Comparison of ENCODE assay signal across 11 mouse cellular contexts in genomic region chr7:5017352-5017751, GRCm38 (mm10). TPM values are rescaled to one million over a fixed set of nuclear protein-coding genes. Genes with fewer than 3 reads are reported as not detected.
DNase-seq lines count a peak whose midpoint lies in the region; ATAC-seq and TF ChIP-seq lines count a peak whose summit lies in the region.
"Had no signal": no experiment of that assay in that cellular context is flagged by ENCODE, and none has a peak within 500 bp of the region (broad histone marks: within the 10 kb centered on the region; RNA-seq: fewer than 3 reads in every experiment).

No protein-coding gene starts in this region.

- peak; percentile 40 for TF ChIP-seq CTCF in intestine, postnatal 0 days (IDR thresholded peaks at IDR 0.05; ENCODE audit: low read depth)

- peaks cover 15% of the 10 kb centered on the region for H3K36me3 ChIP-seq in intestine, postnatal 0 days (ENCODE audit: control insufficient read depth, insufficient read depth)
- H3K36me3 ChIP-seq in intestine, embryonic 16.5 days (ENCODE audit: control insufficient read depth, insufficient read depth, low read length): peaks cover 21% of the 10 kb centered on the region

- peak; percentile 58 for DNase-seq in cerebellum, adult 11 months
- DNase-seq in testis, postnatal 10 days (ENCODE audit: low spot score): peak; percentile 79
- DNase-seq in testis, postnatal 14 days (ENCODE audit: low spot score): no peak
- peak; percentile 70 for DNase-seq in thymus, postnatal 4 days
- DNase-seq: heart, postnatal 36 days had no signal

- no peaks in the 10 kb centered on the region for H3K9me3 ChIP-seq in intestine, postnatal 0 days (ENCODE audit: control insufficient read depth)
- peaks cover 2% of the 10 kb centered on the region; the same call in 1 of the 2 replicates for H3K9me3 ChIP-seq in intestine, embryonic 16.5 days (ENCODE audit: control insufficient read depth, low read length)

- H3K4me2 ChIP-seq in intestine, postnatal 0 days (replicated peaks; ENCODE audit: low read depth): no peak overlapping the region
- no peak overlapping the region for H3K4me2 ChIP-seq in intestine, embryonic 16.5 days (ENCODE audit: low read depth, low read length)

- peaks cover 3% of the 10 kb centered on the region; the same call in 1 of the 2 replicates for H3K4me1 ChIP-seq in intestine, postnatal 0 days (replicated peaks; ENCODE audit: control insufficient read depth, insufficient read depth, low read length)
- H3K4me1 ChIP-seq in intestine, embryonic 16.5 days (ENCODE audit: control insufficient read depth, insufficient read depth, low read length): peaks cover 18% of the 10 kb centered on the region

- no peak overlapping the region for H3K27ac ChIP-seq in intestine, postnatal 0 days (ENCODE audit: low read depth, low read length)
- H3K27ac ChIP-seq in intestine, embryonic 16.5 days (ENCODE audit: low read length): no peak overlapping the region

- H3K9ac ChIP-seq in intestine, postnatal 0 days (ENCODE audit: low read depth, low read length): no peak overlapping the region
- H3K9ac ChIP-seq in intestine, embryonic 16.5 days (ENCODE audit: low read depth, low read length): no peak overlapping the region

- no peak for ATAC-seq in cerebellum, adult (ENCODE audit: insufficient number of reproducible peaks, low FRiP score, low TSS enrichment)
- no peak for ATAC-seq in intestine, postnatal 0 days
- ATAC-seq in intestine, embryonic 16.5 days: no peak
- ATAC-seq in erythroid progenitor cell, adult 5-6 weeks (replicated peaks; ENCODE audit: low FRiP score, poor library complexity, severe bottlenecking): no peak
- ATAC-seq: activated CD4-positive, CD25-positive, alpha-beta regulatory T cell, adult 4 months; midbrain, embryonic 16.5 days had no signal

- WGBS in intestine, postnatal 0 days: 94% methylated on average over 16 of the region's 16 CpGs
- 91% methylated on average over 16 of the region's 16 CpGs for WGBS in intestine, embryonic 16.5 days

- no peaks in the 10 kb centered on the region for H3K27me3 ChIP-seq in intestine, postnatal 0 days (replicated peaks; ENCODE audit: control insufficient read depth, insufficient read depth, low read length)
- H3K27me3 ChIP-seq in intestine, embryonic 16.5 days (replicated peaks; ENCODE audit: control insufficient read depth, insufficient read depth, low read length): no peaks in the 10 kb centered on the region

- no peak overlapping the region for H3K4me3 ChIP-seq in intestine, postnatal 0 days (ENCODE audit: low read depth, low read length)
- no peak overlapping the region for H3K4me3 ChIP-seq in intestine, embryonic 16.5 days (ENCODE audit: low read length)

RNA-seq across cellular contexts. Expression of gene Gm44973, which starts 2.1 kb away (rescaled TPM):
- polyA plus RNA-seq in intestine, postnatal 0 days (2015; fragmentation: Nextera tagmentation; extraction: Ambion mirVana): 4.4 and 4.7 TPM in 2 replicates
- polyA plus RNA-seq in intestine, embryonic 16.5 days (2015; fragmentation: Nextera tagmentation; extraction: Ambion mirVana): 3.6 and 4.7 TPM in 2 replicates
- 5.0 TPM in 1 of 2 replicates, not detected in the other for total RNA-seq in erythroid progenitor cell, adult 5-6 weeks (2015; ENCODE audit: low replicate concordance)
- 1.4 TPM in 1 of 2 replicates, not detected in the other for total RNA-seq in erythroid progenitor cell, adult 5-6 weeks (2017; ENCODE audit: low replicate concordance)
- total RNA-seq: heart, postnatal 36 days had no signal

RNA-seq across cellular contexts. Expression of gene Zfp865, which starts 2.8 kb away (rescaled TPM):
- 2.3 and 2.6 TPM in 2 replicates for polyA plus RNA-seq in intestine, postnatal 0 days (2015; fragmentation: Nextera tagmentation; extraction: Ambion mirVana)
- 3.5 and 4.0 TPM in 2 replicates for polyA plus RNA-seq in intestine, embryonic 16.5 days (2015; fragmentation: Nextera tagmentation; extraction: Ambion mirVana)
- 9.0 and 9.2 TPM in 2 replicates for total RNA-seq in erythroid progenitor cell, adult 5-6 weeks (2015; ENCODE audit: low replicate concordance)
- total RNA-seq in erythroid progenitor cell, adult 5-6 weeks (2017; ENCODE audit: low replicate concordance): 6.3 and 7.6 TPM in 2 replicates

RNA-seq across cellular contexts. Expression of gene Fiz1, which starts 2.9 kb away (rescaled TPM):
- 15.5 and 16.1 TPM in 2 replicates for polyA plus RNA-seq in intestine, postnatal 0 days (2015; fragmentation: Nextera tagmentation; extraction: Ambion mirVana)
- 25.4 and 27.1 TPM in 2 replicates for polyA plus RNA-seq in intestine, embryonic 16.5 days (2015; fragmentation: Nextera tagmentation; extraction: Ambion mirVana)
- 11.9 and 14.7 TPM in 2 replicates for total RNA-seq in erythroid progenitor cell, adult 5-6 weeks (2015; ENCODE audit: low replicate concordance)
- total RNA-seq in erythroid progenitor cell, adult 5-6 weeks (2017; ENCODE audit: low replicate concordance): 5.6 and 9.1 TPM in 2 replicates

RNA-seq across cellular contexts. Expression of gene Ccdc106, which starts 3.0 kb away (rescaled TPM):
- 8.3 and 8.8 TPM in 2 replicates for polyA plus RNA-seq in intestine, postnatal 0 days (2015; fragmentation: Nextera tagmentation; extraction: Ambion mirVana)
- 10.1 and 13.7 TPM in 2 replicates for polyA plus RNA-seq in intestine, embryonic 16.5 days (2015; fragmentation: Nextera tagmentation; extraction: Ambion mirVana)
- not detected in 2 replicates for total RNA-seq in erythroid progenitor cell, adult 5-6 weeks (2015; ENCODE audit: low replicate concordance)
- total RNA-seq in erythroid progenitor cell, adult 5-6 weeks (2017; ENCODE audit: low replicate concordance): not detected in 2 replicates
- total RNA-seq: heart, postnatal 36 days had no signal

RNA-seq across cellular contexts. Expression of gene Zfp524, which starts 3.1 kb away (rescaled TPM):
- 21.9 and 22.6 TPM in 2 replicates for polyA plus RNA-seq in intestine, postnatal 0 days (2015; fragmentation: Nextera tagmentation; extraction: Ambion mirVana)
- 24.3 and 27.3 TPM in 2 replicates for polyA plus RNA-seq in intestine, embryonic 16.5 days (2015; fragmentation: Nextera tagmentation; extraction: Ambion mirVana)
- total RNA-seq in erythroid progenitor cell, adult 5-6 weeks (2015; ENCODE audit: low replicate concordance): 4.7 and 16.3 TPM in 2 replicates
- total RNA-seq in erythroid progenitor cell, adult 5-6 weeks (2017; ENCODE audit: low replicate concordance): 0.64 and 3.2 TPM in 2 replicates
